Mouse (Mus musculus) C2C12 (cell line): ENCODE measurements around the gene Dirc2.

Source experiments
- CTCF ChIP-seq: IDR thresholded peaks from one replicate; pipeline ENCODE4 v1.5.1; 2011; ENCODE audit not compliant: control insufficient read depth, insufficient read depth, insufficient read length
- MYOG ChIP-seq: IDR thresholded peaks from one replicate; pipeline ENCODE4 v1.6.1; 2011; ENCODE audit not compliant: control insufficient read depth, insufficient read length; ENCODE audit errors: extremely low read depth
- USF1 ChIP-seq: IDR thresholded peaks from one replicate; pipeline ENCODE4 v1.6.1; 2011; ENCODE audit warnings: low read depth, mild to moderate bottlenecking, control low read depth, moderate library complexity

GRCm38 (mm10) chr16:35685027-35685426 lies 84.1 kb downstream of the Dirc2 start:
- TF ChIP-seq CTCF (no peak), USF1 (no peak), MYOG (no peak)
